Mouse (Mus musculus) CD4-positive helper T cell, adult 2 months (primary cell): Measurements from ENCODE around the gene Nck2.

Experiments
- DNase-seq: peaks from one replicate; pipeline ENCODE4 v3.0.0-alpha.2; 2012; ENCODE audit warnings: low read depth, missing footprints, low spot score

Nck2 gene

GRCm38 (mm10) chr1:43571105-43571504, 126.7 kb downstream of the Nck2 start:
- DNase-seq, result no peak

GRCm38 (mm10) chr1:43574793-43575304, 130.5 kb downstream of the Nck2 start:
- no peak for DNase-seq

GRCm38 (mm10) chr1:43577371-43577770, 133.0 kb downstream of the Nck2 start:
- DNase-seq, result no peak

GRCm38 (mm10) chr1:43583564-43583963, 139.2 kb downstream of the Nck2 start:
- no peak for DNase-seq

GRCm38 (mm10) chr1:43589001-43589400, 144.6 kb downstream of the Nck2 start:
- no peak for DNase-seq

GRCm38 (mm10) chr1:43589910-43590309, 145.5 kb downstream of the Nck2 start:
- no peak for DNase-seq

GRCm38 (mm10) chr1:43590727-43591126, 146.3 kb downstream of the Nck2 start:
- DNase-seq, result no peak

- no peak for DNase-seq
Measured at GRCm38 (mm10) chr1:43593069-43593468, 148.7 kb downstream of the Nck2 start.

GRCm38 (mm10) chr1:43594738-43595137, 150.4 kb downstream of the Nck2 start:
- DNase-seq, result no peak

- DNase-seq, result no peak
Measured at GRCm38 (mm10) chr1:43597731-43598130, 153.4 kb downstream of the Nck2 start.

GRCm38 (mm10) chr1:43599483-43599882, 155.1 kb downstream of the Nck2 start:
- no peak for DNase-seq

GRCm38 (mm10) chr1:43601054-43601453, 156.7 kb downstream of the Nck2 start:
- no peak for DNase-seq

- no peak for DNase-seq
Measured at GRCm38 (mm10) chr1:43615948-43616347, 171.6 kb downstream of the Nck2 start.
